Mouse (Mus musculus): ENCODE measurements at regions not wholly inside any gene's neighbourhood (a gene's known extent, or its start where the extent isn't known, plus 50 kb on each side); places are given as distances from the start of the nearest gene placed in this dataset.

GRCm38 (mm10) chr3:39712795-39713709 lies 818.0 kb upstream of the Intu start:
- no peak for TF ChIP-seq CTCF (IDR thresholded peaks at IDR 0.05; ENCODE audit: low read depth, low read length)
- TF ChIP-seq POLR2A (IDR thresholded peaks at IDR 0.05; ENCODE audit: borderline replicate concordance, low read depth, low read length): no peak
